Mouse (Mus musculus) lung, adult 2 months (tissue): ENCODE measurements around the gene Zfp202.

Experiments
- CTCF ChIP-seq: fragments of 200-500 bp; IDR thresholded peaks from 2 replicates; pipeline ENCODE4 v1.5.1; 2011; ENCODE audit warnings: mild to moderate bottlenecking, low read length, control low read depth; ENCODE audit not compliant: insufficient read depth
- POLR2A ChIP-seq: fragments of 200-500 bp; IDR thresholded peaks from 2 replicates; pipeline ENCODE4 v1.6.1; 2011; ENCODE audit warnings: low read depth, mild to moderate bottlenecking, control low read depth, low read length, borderline replicate concordance; ENCODE audit errors: extremely low read depth

- no peak for TF ChIP-seq POLR2A
- TF ChIP-seq CTCF: no peak
Observed at GRCm38 (mm10) chr9:40206546-40206950, 14.4 kb downstream of the Zfp202 start.
